Mouse (Mus musculus) cerebellum, postnatal 36 days (tissue): Measurements from ENCODE around the gene Cyp46a1.

ENCODE experiments used
- DNase-seq, 2 experiments: peaks; one replicate each; pipeline ENCODE4 v3.0.0; 2021 to 2022; ENCODE audit warnings: mixed read lengths in 2 of 2

The Cyp46a1 gene

GRCm38 (mm10) chr12:108409100-108409499 lies 74.9 kb downstream of the Cyp46a1 start:
- DNase-seq: no peak

- DNase-seq: no peak
Observed at GRCm38 (mm10) chr12:108410416-108411208, 76.4 kb downstream of the Cyp46a1 start.
